Mouse (Mus musculus): ENCODE results near the gene Dusp19.

Dusp19 gene

GRCm38 (mm10) chr2:80616854-80617737 is at the start of gene Dusp19, which contains the start of gene Nup35:
Gene Dusp19, plus strand, starts transcription at chr2:80617045.
Gene Nup35, plus strand, starts transcription at chr2:80617236.
- peak; percentile 90 to 96 for DNase-seq (ENCODE audit: low spot score in 2 of 2)

GRCm38 (mm10) chr2:80567411-80567810 is 49.4 kb upstream of the Dusp19 start:
- DNase-seq (ENCODE audit: low spot score in 2 of 2), result no peak

GRCm38 (mm10) chr2:80570656-80571055 is 46.2 kb upstream of the Dusp19 start:
- no peak for DNase-seq (ENCODE audit: low spot score in 2 of 2)

GRCm38 (mm10) chr2:80577286-80577685 is 39.6 kb upstream of the Dusp19 start:
- no peak for DNase-seq (ENCODE audit: low spot score in 2 of 2)

GRCm38 (mm10) chr2:80579253-80579891 is 37.5 kb upstream of the Dusp19 start:
- no peak for DNase-seq (ENCODE audit: low spot score in 2 of 2)

GRCm38 (mm10) chr2:80580311-80580961 is 36.4 kb upstream of the Dusp19 start:
- DNase-seq (ENCODE audit: low spot score in 2 of 2), result peak; percentile 14 to 55

GRCm38 (mm10) chr2:80581043-80581711 is 35.7 kb upstream of the Dusp19 start, which contains the start of gene Nckap1:
Gene Nckap1, minus strand, starts transcription at chr2:80581380.
- DNase-seq (ENCODE audit: low spot score in 2 of 2), result peak; percentile 84 to 86

- no peak for DNase-seq (ENCODE audit: low spot score in 2 of 2)
Measured at GRCm38 (mm10) chr2:80582356-80582755, 34.5 kb upstream of the Dusp19 start.

- DNase-seq (ENCODE audit: low spot score in 2 of 2), result no peak
Measured at GRCm38 (mm10) chr2:80594215-80594918, 22.5 kb upstream of the Dusp19 start.

GRCm38 (mm10) chr2:80596960-80597359 is 19.9 kb upstream of the Dusp19 start:
- DNase-seq (ENCODE audit: low spot score in 2 of 2), result no peak

- DNase-seq (ENCODE audit: low spot score in 2 of 2), result no peak
Measured at GRCm38 (mm10) chr2:80599850-80600249, 17.0 kb upstream of the Dusp19 start.

- DNase-seq (ENCODE audit: low spot score in 2 of 2), result no peak
Measured at GRCm38 (mm10) chr2:80600611-80601010, 16.2 kb upstream of the Dusp19 start.

GRCm38 (mm10) chr2:80602756-80603155 is 14.1 kb upstream of the Dusp19 start:
- no peak for DNase-seq (ENCODE audit: low spot score in 2 of 2)

GRCm38 (mm10) chr2:80603771-80604426 is 12.9 kb upstream of the Dusp19 start:
- no peak for DNase-seq (ENCODE audit: low spot score in 2 of 2)

GRCm38 (mm10) chr2:80612286-80612685 is 4.6 kb upstream of the Dusp19 start:
- no peak for DNase-seq (ENCODE audit: low spot score in 2 of 2)

GRCm38 (mm10) chr2:80612796-80613195 is 4.0 kb upstream of the Dusp19 start:
- no peak for DNase-seq (ENCODE audit: low spot score in 2 of 2)

- no peak for DNase-seq (ENCODE audit: low spot score in 2 of 2)
Measured at GRCm38 (mm10) chr2:80618991-80619390, 2.1 kb downstream of the Dusp19 start.

- DNase-seq (ENCODE audit: low spot score in 2 of 2), result no peak
Measured at GRCm38 (mm10) chr2:80621921-80622320, 5.1 kb downstream of the Dusp19 start.

GRCm38 (mm10) chr2:80624523-80624922 is 7.7 kb downstream of the Dusp19 start:
- no peak for DNase-seq (ENCODE audit: low spot score in 2 of 2)

- DNase-seq (ENCODE audit: low spot score in 2 of 2), result no peak
Measured at GRCm38 (mm10) chr2:80632336-80633026, 15.6 kb downstream of the Dusp19 start.
